Mouse (Mus musculus): Measurements from ENCODE around the gene Gm28043.

DNA sequence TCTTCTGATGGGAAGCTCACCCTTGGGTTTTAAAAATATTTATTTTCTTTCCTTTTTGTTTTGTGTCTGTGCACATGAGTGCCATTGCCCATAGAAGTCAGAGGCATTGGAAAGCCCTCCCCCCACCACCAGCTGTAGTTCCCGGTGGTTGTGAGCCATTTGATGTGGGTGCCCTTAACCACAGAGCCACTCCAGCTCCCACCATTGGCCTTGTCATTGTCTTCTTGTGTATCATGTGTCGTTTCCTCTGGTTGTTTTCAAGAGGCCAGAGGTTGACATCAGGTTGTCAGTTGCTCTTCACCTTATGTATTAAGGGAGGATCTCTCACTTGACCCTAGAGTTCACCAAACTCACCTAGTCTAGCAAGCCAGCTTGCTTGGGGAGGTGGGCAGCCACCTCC lies 78.9 kb downstream of the Gm28043 start:
- TF ChIP-seq CTCF (IDR thresholded peaks at IDR 0.05) (no peak), EP300 (IDR thresholded peaks at IDR 0.05) (no peak)

All from lung, postnatal 0 days (tissue).